In genomic region chr7:130265319-130266165, GRCm38 (mm10) we compare ENCODE assay signal across 8 mouse cellular contexts.
DNase-seq lines count a peak whose midpoint lies in the region; ATAC-seq lines count a peak whose summit lies in the region.

No protein-coding gene starts in this region.

- peak overlapping the region; percentile 40 for H3K9ac ChIP-seq in liver, embryonic 16.5 days (ENCODE audit: low read depth, low read length)

- peak; percentile 38 for ATAC-seq in liver, embryonic 16.5 days (ENCODE audit: low read depth)

- peak overlapping the region; percentile 50 for H3K4me2 ChIP-seq in liver, embryonic 16.5 days (ENCODE audit: low read depth, low read length)

- intact Hi-C loops in gastrocnemius, postnatal 14 days (cut with DNase I; ENCODE audit: low total_unique reads), result no loop called here

- H3K9me3 ChIP-seq in liver, embryonic 16.5 days (replicated peaks; ENCODE audit: control insufficient read depth, low read length), result no peaks in the 10 kb centered on the region

- peaks cover 35% of the 10 kb centered on the region for H3K27me3 ChIP-seq in liver, embryonic 16.5 days (ENCODE audit: control insufficient read depth, insufficient read depth, low read depth, low read length)

- H3K27ac ChIP-seq in liver, embryonic 16.5 days (ENCODE audit: low read length), result peak overlapping the region; percentile 27; the same call in 1 of the 2 replicates

- peak overlapping the region; percentile 60 for H3K4me3 ChIP-seq in liver, embryonic 16.5 days (ENCODE audit: low read depth, low read length)

- no peaks in the 10 kb centered on the region for H3K36me3 ChIP-seq in liver, embryonic 16.5 days (ENCODE audit: control insufficient read depth, insufficient read depth)

- peak; percentile 62 for DNase-seq in embryo, embryonic 10 days (ENCODE audit: low spot score)
- no peak for DNase-seq in embryo, embryonic 10.5 days (ENCODE audit: low spot score)
- DNase-seq in adrenal gland, postnatal 14 days, result peak; percentile 76
- DNase-seq in gastrocnemius, postnatal 14 days, result peak; percentile 17
- DNase-seq in kidney, postnatal 10 days, result peak; percentile 46
- peak; percentile 58 for DNase-seq in right cerebral cortex, adult 18-20 months
- DNase-seq in adipocyte (ENCODE audit: low spot score), result no peak

- H3K4me1 ChIP-seq in liver, embryonic 16.5 days (ENCODE audit: control insufficient read depth, low read depth, low read length), result no peaks in the 10 kb centered on the region

- WGBS in liver, embryonic 16.5 days (ENCODE audit: insufficient replicate concordance), result 1% methylated on average over 58 of the region's 58 CpGs

Comparison
In these comparisons a context has a peak if more than half of its experiments do, and no peak if none do; other contexts are left out.
1. DNase-seq: peak in embryo, embryonic 10 days (single experiment), adrenal gland, postnatal 14 days (single experiment), gastrocnemius, postnatal 14 days (single experiment), kidney, postnatal 10 days (single experiment) and right cerebral cortex, adult 18-20 months (single experiment); none in embryo, embryonic 10.5 days (single experiment) and adipocyte (single experiment).